Mouse (Mus musculus): ENCODE data around the gene Pla2g2f.

- no peak for TF ChIP-seq CTCF (IDR thresholded peaks at IDR 0.05; ENCODE audit: low read depth, low read length)
- no peak for TF ChIP-seq POLR2A (IDR thresholded peaks at IDR 0.05; ENCODE audit: borderline replicate concordance, low read depth, low read length)
These were observed 42.8 kb upstream of the Pla2g2f start for GRCm38 (mm10) chr4:138800134-138800744.

Measured in bone marrow macrophage, adult 2 months (primary cell).